Mouse (Mus musculus) midbrain, embryonic 13.5 days (tissue): ENCODE results near the gene Smim23. TPM values are rescaled to one million over a fixed set of nuclear protein-coding genes. Genes with fewer than 3 reads are reported as not detected.

Source experiments
- ATAC-seq: fragments of 200-750 bp; cut with Nextera tagmentation; 2 replicates; pipeline ENCODE4 v1.8.0; 2017; ENCODE audit warnings: mild to moderate bottlenecking, moderate TSS enrichment, moderate library complexity
- H3K27ac ChIP-seq: fragments of 300-500 bp; sonication (generic); 2 replicates; pipeline ENCODE4 v1.5.1; 2015; ENCODE audit warnings: inconsistent platforms, mild to moderate bottlenecking, moderate library complexity
- H3K27me3 ChIP-seq: fragments of 300-500 bp; sonication (generic); 2 replicates; pipeline ENCODE4 v1.6.1; 2015; ENCODE audit warnings: mild to moderate bottlenecking, inconsistent platforms
- H3K36me3 ChIP-seq: fragments of 300-500 bp; sonication (generic); 2 replicates; pipeline ENCODE4 v1.6.1; 2015; ENCODE audit warnings: mild to moderate bottlenecking, inconsistent platforms
- H3K4me1 ChIP-seq: fragments of 300-500 bp; sonication (generic); replicated peaks from 2 replicates; pipeline ENCODE4 v1.6.1; 2015; ENCODE audit warnings: inconsistent platforms
- H3K4me2 ChIP-seq: fragments of 300-500 bp; sonication (generic); replicated peaks from 2 replicates; pipeline ENCODE4 v1.6.1; 2015; ENCODE audit warnings: moderate library complexity, mild to moderate bottlenecking, inconsistent platforms
- H3K4me3 ChIP-seq: fragments of 300-500 bp; sonication (generic); replicated peaks from 2 replicates; pipeline ENCODE4 v1.5.1; 2015; ENCODE audit warnings: mild to moderate bottlenecking, inconsistent platforms
- H3K9ac ChIP-seq: fragments of 300-500 bp; sonication (generic); replicated peaks from 2 replicates; pipeline ENCODE4 v1.6.1; 2015; ENCODE audit warnings: mild to moderate bottlenecking, inconsistent platforms
- H3K9me3 ChIP-seq: fragments of 300-500 bp; sonication (generic); 2 replicates; pipeline ENCODE4 v1.6.1; 2016; ENCODE audit warnings: mild to moderate bottlenecking, inconsistent platforms
- WGBS: fragments of 180-500 bp; shearing (Covaris S2); methylation state at CpG from one replicate; pipeline ENCODE4 v1.1.7; 2015; 5-methylcytosine and 5-hydroxymethylcytosine counted together
- polyA plus RNA-seq: library from polyadenylated mRNA; unstranded; fragments of >200 nt; fragmentation: Nextera tagmentation; extraction: Ambion mirVana; gene quantifications from 2 replicates; pipeline ENCODE4 v1.2.1, GENCODE M21; 2015

Smim23 gene
- polyA plus RNA-seq, 1 experiment from 2014 or later: not detected

DNA sequence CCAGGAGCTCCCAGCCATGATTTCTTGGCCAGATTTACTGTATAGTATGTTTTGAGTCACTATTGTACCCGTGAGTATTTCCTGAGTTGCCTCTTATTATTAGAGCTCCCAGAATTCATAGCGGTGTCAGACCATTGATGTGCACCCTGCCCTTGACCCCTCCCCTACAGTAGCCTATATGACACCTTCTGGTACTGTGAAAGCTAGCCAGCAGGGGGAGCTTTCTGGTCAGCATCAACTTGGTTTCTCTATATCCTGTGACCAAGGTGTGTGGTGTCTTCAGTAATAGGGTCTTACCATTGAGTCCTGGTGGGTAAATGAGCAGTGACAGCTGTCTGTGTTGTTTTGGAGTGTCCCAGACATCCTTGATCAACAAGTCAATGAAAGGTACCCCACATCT, 18.4 kb downstream of the Smim23 start:
- Histone ChIP-seq H3K9me3 (no peaks in the 10 kb centered on the region), H3K4me1 (0 out of 2 replicates have a peak, but pooled peaks cover 4% of the 10 kb centered on the region), H3K4me3 (no peak overlapping the region), H3K27me3 (no peaks in the 10 kb centered on the region), H3K36me3 (no peaks in the 10 kb centered on the region), H3K9ac (no peak overlapping the region), H3K4me2 (no peak overlapping the region), H3K27ac (no peak overlapping the region)
- ATAC-seq: no peak
- WGBS: 26% methylated on average over 2 of the region's 2 CpGs

DNA sequence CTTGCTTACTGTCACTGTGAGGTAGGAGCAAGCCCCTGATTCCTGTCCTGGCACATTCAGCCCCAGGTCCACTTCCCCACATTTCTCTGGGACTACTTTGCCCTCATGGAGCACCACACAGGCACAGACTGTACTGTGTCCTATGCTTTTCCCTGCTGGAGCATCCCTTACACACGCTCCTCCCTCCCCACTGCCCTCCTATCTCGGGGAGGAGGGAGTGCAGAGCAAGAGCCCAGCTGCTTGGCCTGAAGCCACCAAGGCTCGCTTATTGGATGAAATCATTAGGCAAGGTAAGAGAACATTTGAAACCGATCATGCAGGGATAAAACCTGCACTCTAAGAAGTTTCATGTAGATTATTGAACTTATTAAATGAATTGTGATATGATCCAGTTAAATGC, 20.7 kb downstream of the Smim23 start:
- Histone ChIP-seq H3K27ac (no peak overlapping the region), H3K4me3 (no peak overlapping the region), H3K36me3 (no peaks in the 10 kb centered on the region), H3K9ac (no peak overlapping the region), H3K4me2 (no peak overlapping the region), H3K9me3 (no peaks in the 10 kb centered on the region), H3K4me1 (no peaks in the 10 kb centered on the region), H3K27me3 (no peaks in the 10 kb centered on the region)
- WGBS: 50% methylated on average over 4 of the region's 4 CpGs
- ATAC-seq: no peak

DNA sequence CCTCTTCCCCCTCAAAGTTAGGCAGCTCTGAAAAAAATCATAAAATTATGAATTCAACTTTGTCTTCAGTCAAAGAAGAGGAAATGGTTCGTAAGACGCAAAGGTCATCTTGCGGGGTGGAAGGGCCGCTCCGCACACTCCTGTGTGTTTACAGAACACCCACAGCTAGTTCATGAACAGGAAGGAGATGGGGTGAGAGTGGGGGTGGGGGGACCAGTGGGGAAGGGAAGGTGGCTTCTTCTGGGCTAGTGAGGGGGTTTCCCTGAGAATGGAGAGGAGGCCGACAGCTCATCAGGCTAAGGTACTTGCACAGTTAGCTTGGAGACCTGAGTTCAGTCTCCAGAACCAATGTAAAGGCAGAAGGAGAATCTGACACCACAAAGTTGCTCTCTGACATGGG, 22.7 kb downstream of the Smim23 start:
- no peak overlapping the region for H3K27ac ChIP-seq
- no peaks in the 10 kb centered on the region for H3K4me1 ChIP-seq
- H3K4me3 ChIP-seq: no peak overlapping the region
- 91% methylated on average over 6 of the region's 6 CpGs for WGBS
- H3K27me3 ChIP-seq: no peaks in the 10 kb centered on the region
- H3K36me3 ChIP-seq: no peaks in the 10 kb centered on the region
- no peak overlapping the region for H3K9ac ChIP-seq
- H3K4me2 ChIP-seq: no peak overlapping the region
- no peaks in the 10 kb centered on the region for H3K9me3 ChIP-seq
- no peak for ATAC-seq

DNA sequence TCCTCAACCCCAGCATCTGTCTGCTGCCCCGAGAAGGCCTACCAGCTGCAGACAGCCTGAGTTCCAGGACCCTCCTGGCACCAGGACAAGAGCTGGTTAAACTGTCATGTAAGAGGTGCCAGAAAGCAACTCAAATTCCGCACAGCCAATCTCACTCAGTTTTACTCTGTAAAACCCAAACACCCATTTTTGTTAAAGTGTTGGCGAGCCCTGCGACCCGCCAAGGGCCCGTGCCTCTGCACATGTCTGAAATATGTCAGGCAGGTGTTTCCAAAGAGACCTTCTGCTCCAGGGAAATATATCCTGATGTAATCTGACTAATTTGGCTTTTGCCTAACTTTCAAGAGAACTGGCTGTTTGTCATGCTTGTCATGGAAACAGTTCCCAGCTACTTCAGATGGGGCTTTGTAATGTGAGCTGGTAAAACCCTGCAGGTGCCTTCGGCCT, 23.5 kb downstream of the Smim23 start:
- Histone ChIP-seq H3K4me2 (no peak overlapping the region), H3K4me1 (no peaks in the 10 kb centered on the region), H3K36me3 (no peaks in the 10 kb centered on the region), H3K9me3 (no peaks in the 10 kb centered on the region), H3K27ac (no peak overlapping the region), H3K9ac (no peak overlapping the region), H3K4me3 (no peak overlapping the region), H3K27me3 (no peaks in the 10 kb centered on the region)
- 73% methylated on average over 7 of the region's 7 CpGs for WGBS
- no peak for ATAC-seq

DNA sequence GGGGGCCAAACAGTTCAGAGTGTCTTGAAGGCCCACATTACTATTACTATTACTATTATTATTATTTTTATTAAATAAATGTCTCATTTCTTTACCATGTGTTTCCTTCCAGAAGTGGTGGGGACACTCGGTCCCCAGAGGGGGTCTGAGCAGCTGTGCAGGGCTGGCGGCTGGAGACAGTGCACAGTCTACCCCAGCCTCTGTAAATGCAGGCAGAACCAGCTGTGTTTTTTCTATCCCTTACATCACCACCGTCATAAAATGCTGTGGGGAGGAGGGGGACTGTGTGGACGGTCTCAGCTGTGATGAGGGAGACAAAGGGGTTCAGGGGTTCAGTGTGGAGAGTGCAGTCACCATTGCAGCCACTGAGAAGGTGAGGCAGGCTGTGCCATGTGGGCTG, 26.0 kb downstream of the Smim23 start:
- H3K27ac ChIP-seq: no peak overlapping the region
- H3K9ac ChIP-seq: no peak overlapping the region
- H3K9me3 ChIP-seq: no peaks in the 10 kb centered on the region
- no peaks in the 10 kb centered on the region for H3K4me1 ChIP-seq
- ATAC-seq: no peak
- 68% methylated on average over 4 of the region's 4 CpGs for WGBS
- H3K36me3 ChIP-seq: no peaks in the 10 kb centered on the region
- no peak overlapping the region for H3K4me2 ChIP-seq
- no peak overlapping the region for H3K4me3 ChIP-seq
- H3K27me3 ChIP-seq: no peaks in the 10 kb centered on the region

DNA sequence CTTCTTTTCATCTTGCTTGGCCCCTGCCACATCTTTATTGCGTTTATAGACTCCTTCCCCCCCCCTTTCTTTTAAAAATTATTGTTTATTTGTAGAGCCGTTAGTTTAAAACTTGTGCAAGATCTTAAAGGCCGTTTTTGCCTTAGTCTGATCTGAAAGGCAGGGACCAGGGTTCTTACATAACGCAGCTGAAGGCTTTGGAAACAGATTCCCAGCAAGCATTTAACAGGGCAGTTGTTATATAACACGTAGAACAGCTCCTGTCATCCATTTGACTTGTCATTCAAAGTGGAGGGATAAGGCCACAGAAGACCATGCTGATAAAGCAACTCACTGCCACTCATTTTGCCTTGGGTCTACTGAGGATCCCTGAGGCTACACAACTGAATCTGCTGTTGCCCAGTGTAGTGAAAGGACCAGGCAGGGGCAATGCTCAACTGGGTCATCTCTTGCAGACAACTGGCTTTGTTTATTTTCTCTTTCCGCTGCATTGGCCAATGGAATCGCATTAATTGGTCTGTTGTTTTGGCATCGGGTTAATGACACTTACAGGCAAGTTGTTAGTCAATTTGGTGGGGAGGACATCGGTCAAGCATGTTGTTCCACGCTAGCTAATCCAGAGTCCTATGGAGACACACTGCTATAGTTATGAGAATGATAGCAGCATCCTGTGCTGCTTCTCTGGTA, 29.5 kb downstream of the Smim23 start:
- no peaks in the 10 kb centered on the region for H3K9me3 ChIP-seq
- H3K27ac ChIP-seq: no peak overlapping the region
- H3K4me2 ChIP-seq: no peak overlapping the region
- no peaks in the 10 kb centered on the region for H3K4me1 ChIP-seq
- ATAC-seq: no peak
- H3K36me3 ChIP-seq: no peaks in the 10 kb centered on the region
- H3K27me3 ChIP-seq: no peaks in the 10 kb centered on the region
- H3K4me3 ChIP-seq: no peak overlapping the region
- 84% methylated on average over 10 of the region's 10 CpGs for WGBS
- no peak overlapping the region for H3K9ac ChIP-seq

DNA sequence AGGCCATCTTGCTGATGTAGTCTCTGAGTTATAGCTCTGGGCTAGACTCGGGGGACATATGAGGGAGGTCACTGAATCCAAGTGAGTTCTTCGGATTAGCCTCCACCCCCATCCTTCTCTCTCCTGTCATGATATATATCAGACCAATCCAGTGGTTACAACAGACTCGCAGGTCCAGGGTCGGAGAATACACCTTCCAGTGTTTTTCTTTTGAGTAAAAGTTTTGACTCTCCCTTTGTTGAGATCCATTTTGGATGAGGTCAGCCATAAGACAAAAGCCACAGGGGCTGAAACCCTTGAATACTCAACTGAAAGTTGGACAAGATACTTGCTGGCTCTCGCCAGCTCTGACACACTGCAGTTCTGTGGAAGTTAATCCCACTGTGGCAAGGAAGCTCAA, 38.2 kb downstream of the Smim23 start:
- Histone ChIP-seq H3K4me2 (no peak overlapping the region), H3K9me3 (no peaks in the 10 kb centered on the region), H3K4me1 (no peaks in the 10 kb centered on the region), H3K27me3 (no peaks in the 10 kb centered on the region), H3K9ac (no peak overlapping the region), H3K36me3 (no peaks in the 10 kb centered on the region), H3K27ac (no peak overlapping the region), H3K4me3 (no peak overlapping the region)
- no peak for ATAC-seq
- 90% methylated on average over 5 of the region's 5 CpGs for whole genome bisulfite sequencing

DNA sequence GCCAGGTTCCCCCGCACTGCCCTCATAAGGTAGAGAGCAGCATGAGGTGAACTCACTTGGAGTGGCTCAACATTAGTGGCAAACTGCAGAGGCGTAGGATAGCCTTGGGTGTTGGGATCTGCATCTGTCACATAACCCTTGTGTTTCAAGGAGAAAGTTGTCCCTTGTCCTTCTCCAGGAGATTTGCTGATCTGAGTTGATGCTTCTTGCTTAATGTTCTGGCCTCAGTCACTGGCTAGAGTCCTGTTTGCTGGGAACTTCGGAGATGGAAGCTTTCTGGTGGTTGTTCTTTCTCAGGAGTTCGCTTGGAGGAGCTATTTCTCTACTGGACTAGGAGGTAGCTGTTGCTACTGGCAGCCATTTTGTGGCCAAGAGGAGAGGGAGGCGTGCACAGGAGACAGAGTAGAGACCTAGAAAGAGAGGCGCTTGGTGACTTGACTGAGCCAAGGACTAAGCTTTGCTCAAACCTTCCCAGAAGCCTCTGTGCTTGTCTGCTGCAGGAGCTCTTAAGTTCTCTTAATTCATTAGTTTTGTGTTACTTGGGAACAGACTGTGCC, 38.7 kb downstream of the Smim23 start:
- no peak overlapping the region for H3K4me2 ChIP-seq
- H3K4me1 ChIP-seq: peaks cover 4% of the 10 kb centered on the region; the same call in 1 of the 2 replicates
- H3K4me3 ChIP-seq: no peak overlapping the region
- no peaks in the 10 kb centered on the region for H3K36me3 ChIP-seq
- no peak overlapping the region for H3K9ac ChIP-seq
- no peaks in the 10 kb centered on the region for H3K27me3 ChIP-seq
- ATAC-seq: no peak
- no peak overlapping the region for H3K27ac ChIP-seq
- 85% methylated on average over 6 of the region's 6 CpGs for WGBS
- no peaks in the 10 kb centered on the region for H3K9me3 ChIP-seq

DNA sequence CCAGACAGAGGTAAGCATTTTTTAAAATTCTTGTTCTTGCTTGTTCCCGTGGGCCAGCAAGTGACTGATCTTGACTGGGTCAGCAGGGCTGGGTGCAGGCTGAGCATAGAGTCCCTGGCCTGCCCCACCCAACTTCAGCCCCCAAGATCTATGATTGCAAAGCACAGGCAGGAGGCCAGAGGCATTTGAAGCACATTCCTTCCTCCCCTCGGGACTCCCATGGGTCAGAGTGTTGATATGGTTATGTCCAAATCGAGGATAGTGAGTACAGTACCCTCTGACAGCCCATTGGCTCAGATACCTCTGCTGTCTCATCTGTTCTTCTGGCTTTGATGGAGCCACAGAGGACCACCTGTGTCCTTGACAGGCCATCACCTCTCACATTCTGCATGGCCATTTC, 41.7 kb downstream of the Smim23 start:
- 78% methylated on average over 3 of the region's 3 CpGs for WGBS
- no peak overlapping the region for H3K9ac ChIP-seq
- no peaks in the 10 kb centered on the region for H3K9me3 ChIP-seq
- H3K27me3 ChIP-seq: no peaks in the 10 kb centered on the region
- no peak overlapping the region for H3K27ac ChIP-seq
- no peak overlapping the region for H3K4me2 ChIP-seq
- no peak overlapping the region for H3K4me3 ChIP-seq
- ATAC-seq: no peak
- H3K4me1 ChIP-seq: peaks cover 5% of the 10 kb centered on the region; the same call in 1 of the 2 replicates
- H3K36me3 ChIP-seq: no peaks in the 10 kb centered on the region

DNA sequence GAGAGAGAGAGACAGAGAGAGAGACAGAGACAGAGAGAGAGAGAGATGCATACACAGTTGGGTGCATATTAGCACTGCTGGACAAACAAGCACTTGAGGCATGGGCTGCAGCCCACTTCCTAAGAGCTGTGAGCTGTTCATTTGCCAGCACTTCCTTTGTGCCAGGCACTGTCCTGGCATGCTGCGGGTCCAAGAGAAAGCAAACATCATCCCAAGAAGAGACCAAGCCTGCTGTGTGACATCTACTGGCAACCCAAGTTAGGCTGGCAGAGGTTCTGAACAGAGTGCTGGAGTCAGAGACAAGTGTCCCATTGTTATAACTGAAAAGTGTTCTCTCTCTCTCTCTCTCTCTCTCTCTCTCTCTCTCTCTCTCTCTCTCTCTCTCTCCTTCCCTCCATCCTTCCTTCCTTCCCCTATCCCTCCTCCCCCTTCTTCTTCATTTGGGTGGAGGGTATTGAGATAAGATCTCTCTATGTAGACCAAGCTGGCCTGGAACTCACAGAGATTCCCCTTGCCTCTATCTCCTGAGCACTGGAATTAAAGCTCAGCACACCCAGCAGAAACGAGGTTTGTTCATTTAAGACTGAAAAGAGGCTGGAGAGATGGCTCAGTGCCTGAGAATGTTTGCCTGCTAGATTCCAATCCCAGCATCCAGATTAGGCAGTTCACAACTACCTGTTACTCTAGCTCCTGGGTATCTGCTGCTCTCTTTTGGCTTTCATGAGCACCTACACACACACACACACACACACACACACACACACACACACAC, 42.6 kb downstream of the Smim23 start:
- Histone ChIP-seq H3K4me2 (no peak overlapping the region), H3K9me3 (no peaks in the 10 kb centered on the region), H3K9ac (no peak overlapping the region), H3K4me1 (peaks cover 5% of the 10 kb centered on the region; the same call in 1 of the 2 replicates), H3K27ac (no peak overlapping the region), H3K4me3 (no peak overlapping the region), H3K36me3 (no peaks in the 10 kb centered on the region), H3K27me3 (no peaks in the 10 kb centered on the region)
- no peak for ATAC-seq
- WGBS: 58% methylated on average over 2 of the region's 2 CpGs

DNA sequence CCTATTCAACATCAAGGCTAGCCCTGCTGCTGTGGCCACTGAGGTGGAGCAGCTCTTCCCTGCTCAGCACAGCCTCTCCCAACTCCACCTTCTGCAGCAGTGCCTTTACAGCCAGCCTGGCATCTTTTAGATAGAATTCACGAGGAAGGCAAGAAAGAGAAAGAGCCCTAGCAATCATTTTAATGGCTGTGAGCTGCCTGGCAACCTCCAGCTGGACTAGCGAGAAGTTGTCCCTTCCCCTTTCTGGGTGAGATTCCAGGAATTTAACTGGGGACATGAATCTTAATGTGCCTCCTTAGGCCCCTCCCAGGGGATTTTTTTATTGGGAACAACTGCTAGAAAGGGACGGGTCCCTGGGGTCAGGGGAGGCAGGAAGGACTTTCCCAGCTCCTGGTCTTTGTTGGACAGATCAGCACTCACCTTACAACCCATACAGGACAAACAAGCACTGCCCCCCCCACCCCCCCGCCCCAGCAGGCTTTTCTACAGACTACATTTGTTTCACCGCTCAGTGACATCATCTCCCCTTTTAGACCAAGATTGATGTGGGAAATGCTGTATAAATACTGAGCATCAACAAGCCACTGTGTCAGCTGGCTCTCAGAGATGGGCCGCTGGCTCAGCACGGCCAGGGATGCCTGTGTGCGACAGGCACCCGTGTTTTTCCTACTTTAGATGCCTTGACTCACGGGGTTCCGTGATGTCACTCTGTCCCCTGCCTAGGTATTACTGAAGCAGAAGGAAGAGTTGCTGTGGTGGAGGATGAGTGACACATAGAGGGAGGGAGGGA, 43.5 kb downstream of the Smim23 start:
- no peaks in the 10 kb centered on the region for H3K36me3 ChIP-seq
- H3K27me3 ChIP-seq: no peaks in the 10 kb centered on the region
- peaks cover 5% of the 10 kb centered on the region; the same call in 1 of the 2 replicates for H3K4me1 ChIP-seq
- no peak overlapping the region for H3K9ac ChIP-seq
- WGBS: 54% methylated on average over 11 of the region's 11 CpGs
- no peaks in the 10 kb centered on the region for H3K9me3 ChIP-seq
- H3K27ac ChIP-seq: no peak overlapping the region; the same call in 1 of the 2 replicates
- no peak overlapping the region for H3K4me3 ChIP-seq
- peak; percentile 34; the same call in 1 of the 2 replicates for ATAC-seq
- no peak overlapping the region for H3K4me2 ChIP-seq
